In the genomic region with DNA sequence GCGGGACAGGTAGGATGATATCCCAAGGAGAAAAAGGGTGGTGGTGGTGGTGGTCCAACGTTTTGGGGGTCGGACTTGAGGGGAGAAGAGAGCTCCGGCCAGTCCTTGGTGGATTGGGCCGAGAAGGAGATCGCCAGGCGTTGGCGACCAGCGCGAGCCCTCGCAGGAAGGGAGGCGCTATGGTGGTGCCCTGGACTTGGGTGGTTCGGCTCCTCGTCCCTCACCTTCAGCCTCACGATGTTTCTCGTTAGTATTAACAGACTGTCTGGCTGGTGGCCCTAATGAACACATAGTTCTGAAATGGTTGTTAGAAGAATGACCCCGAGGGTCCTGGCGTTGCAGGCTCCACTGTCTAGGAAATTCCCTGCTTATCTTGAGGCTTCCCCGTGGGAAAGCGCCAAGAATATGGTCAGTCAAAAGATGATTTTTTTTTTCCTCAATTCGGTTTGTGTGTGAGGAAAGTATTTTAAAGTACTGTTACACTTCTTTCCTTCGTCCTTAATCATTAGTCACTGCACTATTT, we compare ENCODE assay signal across 8 mouse cellular contexts. TPM values are rescaled to one million over a fixed set of nuclear protein-coding genes. Genes with fewer than 3 reads are reported as not detected.
DNase-seq lines count a peak whose midpoint lies in the region; ATAC-seq and TF ChIP-seq lines count a peak whose summit lies in the region.

No protein-coding gene starts in this region.

- H3K36me3 ChIP-seq in kidney, postnatal 0 days (ENCODE audit: insufficient read depth, low read length) = peaks cover 4% of the 10 kb centered on the region; the same call in 1 of the 2 replicates
- H3K36me3 ChIP-seq in embryonic facial prominence, embryonic 10.5 days (replicated peaks) = peaks cover 18% of the 10 kb centered on the region
- peaks cover 8% of the 10 kb centered on the region; the same call in 1 of the 2 replicates for H3K36me3 ChIP-seq in intestine, embryonic 14.5 days (ENCODE audit: control insufficient read depth, insufficient read depth, low read length)

- peaks cover 3% of the 10 kb centered on the region; the same call in 1 of the 2 replicates for H3K4me1 ChIP-seq in kidney, postnatal 0 days (replicated peaks; ENCODE audit: insufficient read depth, low read length)
- H3K4me1 ChIP-seq in embryonic facial prominence, embryonic 10.5 days = peaks cover 15% of the 10 kb centered on the region
- H3K4me1 ChIP-seq in intestine, embryonic 14.5 days (replicated peaks; ENCODE audit: control insufficient read depth, insufficient read depth, low read length) = peaks cover 11% of the 10 kb centered on the region

- WGBS in kidney, postnatal 0 days = under 1% methylated on average over 22 of the region's 22 CpGs
- under 1% methylated on average over 22 of the region's 22 CpGs for WGBS in embryonic facial prominence, embryonic 10.5 days
- under 1% methylated on average over 22 of the region's 22 CpGs for WGBS in intestine, embryonic 14.5 days

- no peaks in the 10 kb centered on the region for H3K9me3 ChIP-seq in kidney, postnatal 0 days (replicated peaks; ENCODE audit: low read length)
- no peaks in the 10 kb centered on the region for H3K9me3 ChIP-seq in embryonic facial prominence, embryonic 10.5 days
- H3K9me3 ChIP-seq in intestine, embryonic 14.5 days (ENCODE audit: control insufficient read depth, low read length) = no peaks in the 10 kb centered on the region

- H3K9ac ChIP-seq in kidney, postnatal 0 days (ENCODE audit: low read depth, low read length) = peak overlapping the region; percentile 74
- H3K9ac ChIP-seq in intestine, embryonic 14.5 days (ENCODE audit: low read length) = peak overlapping the region; percentile 76

- peak overlapping the region; percentile 65 for H3K4me2 ChIP-seq in kidney, postnatal 0 days (ENCODE audit: low read length)
- peak overlapping the region; percentile 86 for H3K4me2 ChIP-seq in intestine, embryonic 14.5 days (ENCODE audit: low read length)

- no peak for TF ChIP-seq CTCF in kidney, postnatal 0 days (IDR thresholded peaks at IDR 0.05; ENCODE audit: low read depth)

- DNase-seq in kidney, postnatal 0 days (ENCODE audit: low spot score) = no peak
- no peak for DNase-seq in kidney, adult 18-20 months
- DNase-seq in embryonic facial prominence, embryonic 10.5 days (ENCODE audit: low spot score) = no peak
- DNase-seq in intestine, embryonic 14.5 days (ENCODE audit: low spot score) = no peak
- no peak for DNase-seq in embryo, embryonic 11 days
- no peak for DNase-seq in thymus, postnatal 4 days
- no peak for DNase-seq in layer of hippocampus, adult 18-20 months (ENCODE audit: low spot score in 2 of 2)

- peak overlapping the region; percentile 90 for H3K27ac ChIP-seq in kidney, postnatal 0 days
- H3K27ac ChIP-seq in embryonic facial prominence, embryonic 10.5 days (replicated peaks) = peak overlapping the region; percentile 89
- H3K27ac ChIP-seq in intestine, embryonic 14.5 days (ENCODE audit: low read depth) = peak overlapping the region; percentile 92

- peak overlapping the region; percentile 64 for H3K4me3 ChIP-seq in kidney, postnatal 0 days (replicated peaks; ENCODE audit: low read depth, low read length)
- peak overlapping the region; percentile 73 for H3K4me3 ChIP-seq in embryonic facial prominence, embryonic 10.5 days
- H3K4me3 ChIP-seq in intestine, embryonic 14.5 days (ENCODE audit: low read depth, low read length) = peak overlapping the region; percentile 78

- no peaks in the 10 kb centered on the region for H3K27me3 ChIP-seq in kidney, postnatal 0 days (ENCODE audit: insufficient read depth, low read length)
- H3K27me3 ChIP-seq in embryonic facial prominence, embryonic 10.5 days (replicated peaks; ENCODE audit: low read depth, poor library complexity, severe bottlenecking) = no peaks in the 10 kb centered on the region
- no peaks in the 10 kb centered on the region for H3K27me3 ChIP-seq in intestine, embryonic 14.5 days (replicated peaks; ENCODE audit: control insufficient read depth, insufficient read depth, low read length)

- peak; percentile 73 for ATAC-seq in kidney, postnatal 0 days (replicated peaks; ENCODE audit: low FRiP score, low read depth)
- peak; percentile 67 for ATAC-seq in intestine, embryonic 14.5 days (replicated peaks; ENCODE audit: low FRiP score, low TSS enrichment, low read depth)
- ATAC-seq in monocyte, adult 5-6 weeks (replicated peaks; ENCODE audit: insufficient number of reproducible peaks, low FRiP score, low TSS enrichment, poor library complexity, severe bottlenecking) = peak; percentile 14; the same call in 1 of the 2 replicates

RNA-seq across cellular contexts. Expression of a gene that starts 0.4 kb away (rescaled TPM):
- 36.3 and 39.5 TPM in 2 replicates for polyA plus RNA-seq in kidney, postnatal 0 days (2015; fragmentation: Nextera tagmentation; extraction: Ambion mirVana)
- polyA plus RNA-seq in embryonic facial prominence, embryonic 10.5 days (2016; fragmentation: Nextera tagmentation; extraction: Ambion mirVana) = 57.4 and 60.5 TPM in 2 replicates
- 47.5 and 49.6 TPM in 2 replicates for polyA plus RNA-seq in intestine, embryonic 14.5 days (2014; fragmentation: Nextera tagmentation; extraction: Ambion mirVana)
- 215 to 294 TPM (median 259 TPM) in 3 replicates for total RNA-seq in monocyte, adult 5-6 weeks (2017)
- 10 to 100 TPM; 15.4 to 19.2 TPM for total RNA-seq in layer of hippocampus, adult 18-20 months (2021)

RNA-seq across cellular contexts. Expression of a gene that starts 4.2 kb away (rescaled TPM):
- polyA plus RNA-seq in kidney, postnatal 0 days (2015; fragmentation: Nextera tagmentation; extraction: Ambion mirVana) = 32.5 and 36.5 TPM in 2 replicates
- polyA plus RNA-seq in embryonic facial prominence, embryonic 10.5 days (2016; fragmentation: Nextera tagmentation; extraction: Ambion mirVana) = 77.8 and 78.8 TPM in 2 replicates
- 64.5 and 66.1 TPM in 2 replicates for polyA plus RNA-seq in intestine, embryonic 14.5 days (2014; fragmentation: Nextera tagmentation; extraction: Ambion mirVana)
- 70.6 to 88.5 TPM (median 78.7 TPM) in 3 replicates for total RNA-seq in monocyte, adult 5-6 weeks (2017)
- total RNA-seq in layer of hippocampus, adult 18-20 months (2021) = 100 to 1,000 TPM; 169 to 182 TPM

RNA-seq across cellular contexts. Expression of a gene that starts 41.3 kb away (rescaled TPM):
- polyA plus RNA-seq in kidney, postnatal 0 days (2015; fragmentation: Nextera tagmentation; extraction: Ambion mirVana) = 14.1 and 18.4 TPM in 2 replicates
- polyA plus RNA-seq in embryonic facial prominence, embryonic 10.5 days (2016; fragmentation: Nextera tagmentation; extraction: Ambion mirVana) = 35.3 and 36.4 TPM in 2 replicates
- polyA plus RNA-seq in intestine, embryonic 14.5 days (2014; fragmentation: Nextera tagmentation; extraction: Ambion mirVana) = 26.1 and 27.3 TPM in 2 replicates
- 12.5 to 16.3 TPM (median 16.0 TPM) in 3 replicates for total RNA-seq in monocyte, adult 5-6 weeks (2017)
- total RNA-seq in layer of hippocampus, adult 18-20 months (2021) = 10 to 100 TPM; 12.1 to 12.2 TPM

RNA-seq across cellular contexts. Expression of a gene that starts 41.5 kb away (rescaled TPM):
- 19.2 and 20.8 TPM in 2 replicates for polyA plus RNA-seq in kidney, postnatal 0 days (2015; fragmentation: Nextera tagmentation; extraction: Ambion mirVana)
- 26.6 and 27.4 TPM in 2 replicates for polyA plus RNA-seq in embryonic facial prominence, embryonic 10.5 days (2016; fragmentation: Nextera tagmentation; extraction: Ambion mirVana)
- polyA plus RNA-seq in intestine, embryonic 14.5 days (2014; fragmentation: Nextera tagmentation; extraction: Ambion mirVana) = 11.9 and 16.2 TPM in 2 replicates
- total RNA-seq in monocyte, adult 5-6 weeks (2017) = 19.6 to 36.9 TPM (median 28.1 TPM) in 3 replicates
- total RNA-seq in layer of hippocampus, adult 18-20 months (2021) = 10 to 100 TPM; 30.9 to 32.2 TPM

Comparison
In these comparisons a context has a peak if more than half of its experiments do, and no peak if none do; other contexts are left out.
1. ATAC-seq: peak in every context shown above with its lines; median percentile 73 in kidney, postnatal 0 days; 67 in intestine, embryonic 14.5 days; 14 in monocyte, adult 5-6 weeks.